Mouse (Mus musculus) heart, embryonic 10.5 days (tissue): ENCODE data around the gene Dyrk1a. TPM values are rescaled to one million over a fixed set of nuclear protein-coding genes. Genes with fewer than 3 reads are reported as not detected.

Source experiments
- DNase-seq: peaks from one replicate; pipeline ENCODE4 v3.0.0-alpha.2; 2017; ENCODE audit warnings: low spot score
- H3K27ac ChIP-seq: fragments of 300-500 bp; sonication (generic); 2 replicates; pipeline ENCODE4 v1.5.1; 2016; ENCODE audit warnings: mild to moderate bottlenecking
- H3K27me3 ChIP-seq: fragments of 300-500 bp; sonication (generic); 2 replicates; pipeline ENCODE4 v1.6.1; 2016; ENCODE audit warnings: mild to moderate bottlenecking; ENCODE audit not compliant: poor library complexity, insufficient read depth, severe bottlenecking
- H3K36me3 ChIP-seq: fragments of 300-500 bp; sonication (generic); 2 replicates; pipeline ENCODE4 v1.6.1; 2016; ENCODE audit warnings: mild to moderate bottlenecking, moderate library complexity
- H3K4me1 ChIP-seq: fragments of 300-500 bp; sonication (generic); 2 replicates; pipeline ENCODE4 v1.6.1; 2016; ENCODE audit warnings: mild to moderate bottlenecking
- H3K4me3 ChIP-seq: fragments of 300-500 bp; sonication (generic); 2 replicates; pipeline ENCODE4 v1.5.1; 2016; ENCODE audit warnings: mild to moderate bottlenecking, moderate library complexity
- H3K9me3 ChIP-seq: fragments of 300-500 bp; sonication (generic); 2 replicates; pipeline ENCODE4 v1.6.1; 2016; ENCODE audit warnings: mild to moderate bottlenecking, moderate library complexity
- WGBS: fragments of 180-500 bp; shearing (Covaris S2); methylation state at CpG from one replicate; pipeline ENCODE4 v1.1.7; 2016; 5-methylcytosine and 5-hydroxymethylcytosine counted together
- polyA plus RNA-seq: library from polyadenylated mRNA; unstranded; fragments of >200 nt; fragmentation: Nextera tagmentation; extraction: Ambion mirVana; gene quantifications from 2 replicates; pipeline ENCODE4 v1.2.1, GENCODE M21; 2016

The Dyrk1a gene
- polyA plus RNA-seq, 1 experiment from 2014 or later = 8.1 TPM

GRCm38 (mm10) chr16:94633012-94633411 is 63.2 kb downstream of the Dyrk1a start:
- Histone ChIP-seq H3K4me1 (peaks cover 34% of the 10 kb centered on the region), H3K27me3 (no peaks in the 10 kb centered on the region), H3K4me3 (no peak overlapping the region), H3K36me3 (no peaks in the 10 kb centered on the region), H3K27ac (0 out of 2 replicates have a peak overlapping the region, but pooled peaks have one; percentile 2), H3K9me3 (no peaks in the 10 kb centered on the region)
- DNase-seq = peak; percentile 61
- 75% methylated on average over 6 of the region's 6 CpGs for WGBS

GRCm38 (mm10) chr16:94637423-94637822 is 67.6 kb downstream of the Dyrk1a start:
- Histone ChIP-seq H3K36me3 (peaks cover 15% of the 10 kb centered on the region; the same call in 1 of the 2 replicates), H3K27me3 (no peaks in the 10 kb centered on the region), H3K4me3 (no peak overlapping the region), H3K27ac (no peak overlapping the region), H3K4me1 (peaks cover 16% of the 10 kb centered on the region), H3K9me3 (no peaks in the 10 kb centered on the region)
- DNase-seq = no peak
- 77% methylated on average over 10 of the region's 10 CpGs for WGBS

- Histone ChIP-seq H3K4me3 (no peak overlapping the region), H3K9me3 (no peaks in the 10 kb centered on the region), H3K27ac (no peak overlapping the region), H3K27me3 (no peaks in the 10 kb centered on the region), H3K4me1 (peaks cover 10% of the 10 kb centered on the region), H3K36me3 (peaks cover 15% of the 10 kb centered on the region; the same call in 1 of the 2 replicates)
- no peak for DNase-seq
- WGBS = 93% methylated on average over 2 of the region's 2 CpGs
Measured at GRCm38 (mm10) chr16:94641799-94642198, 72.0 kb downstream of the Dyrk1a start.

GRCm38 (mm10) chr16:94647153-94647552 is 77.3 kb downstream of the Dyrk1a start:
- H3K4me3 ChIP-seq = no peak overlapping the region
- no peak for DNase-seq
- WGBS = 62% methylated on average over 5 of the region's 5 CpGs
- H3K4me1 ChIP-seq = peaks cover 41% of the 10 kb centered on the region
- no peaks in the 10 kb centered on the region for H3K9me3 ChIP-seq
- H3K27me3 ChIP-seq = no peaks in the 10 kb centered on the region
- no peak overlapping the region for H3K27ac ChIP-seq
- 0 out of 2 replicates have a peak, but pooled peaks cover under 1% of the 10 kb centered on the region for H3K36me3 ChIP-seq

GRCm38 (mm10) chr16:94647925-94648324 is 78.1 kb downstream of the Dyrk1a start:
- DNase-seq = no peak
- H3K27ac ChIP-seq = no peak overlapping the region
- H3K36me3 ChIP-seq = no peaks in the 10 kb centered on the region
- WGBS = 81% methylated on average over 2 of the region's 2 CpGs
- no peaks in the 10 kb centered on the region for H3K27me3 ChIP-seq
- H3K4me3 ChIP-seq = no peak overlapping the region
- H3K9me3 ChIP-seq = no peaks in the 10 kb centered on the region
- peaks cover 45% of the 10 kb centered on the region for H3K4me1 ChIP-seq

- WGBS = 75% methylated on average over 3 of the region's 3 CpGs
- Histone ChIP-seq H3K4me1 (peaks cover 51% of the 10 kb centered on the region), H3K36me3 (no peaks in the 10 kb centered on the region), H3K9me3 (no peaks in the 10 kb centered on the region), H3K27me3 (no peaks in the 10 kb centered on the region), H3K27ac (no peak overlapping the region), H3K4me3 (no peak overlapping the region)
- no peak for DNase-seq
Measured at GRCm38 (mm10) chr16:94649861-94650260, 80.1 kb downstream of the Dyrk1a start.

GRCm38 (mm10) chr16:94652091-94652713 is 82.4 kb downstream of the Dyrk1a start:
- Histone ChIP-seq H3K27me3 (no peaks in the 10 kb centered on the region), H3K4me3 (no peak overlapping the region), H3K36me3 (no peaks in the 10 kb centered on the region), H3K9me3 (no peaks in the 10 kb centered on the region), H3K27ac (no peak overlapping the region), H3K4me1 (peaks cover 53% of the 10 kb centered on the region)
- DNase-seq = no peak
- 76% methylated on average over 4 of the region's 4 CpGs for WGBS

- Histone ChIP-seq H3K4me1 (peaks cover 32% of the 10 kb centered on the region), H3K9me3 (no peaks in the 10 kb centered on the region), H3K27me3 (no peaks in the 10 kb centered on the region), H3K4me3 (no peak overlapping the region), H3K36me3 (peaks cover 2% of the 10 kb centered on the region), H3K27ac (no peak overlapping the region)
- WGBS = 73% methylated on average over 6 of the region's 6 CpGs
- DNase-seq = no peak
Measured at GRCm38 (mm10) chr16:94655083-94655482, 85.3 kb downstream of the Dyrk1a start.

- DNase-seq = no peak
- Histone ChIP-seq H3K4me1 (peaks cover 30% of the 10 kb centered on the region), H3K4me3 (no peak overlapping the region), H3K36me3 (peaks cover 7% of the 10 kb centered on the region), H3K9me3 (no peaks in the 10 kb centered on the region), H3K27me3 (no peaks in the 10 kb centered on the region), H3K27ac (peak overlapping the region; percentile 32; the same call in 1 of the 2 replicates)
- 62% methylated on average over 7 of the region's 7 CpGs for WGBS
Measured at GRCm38 (mm10) chr16:94656891-94657290, 87.1 kb downstream of the Dyrk1a start.

- H3K36me3 ChIP-seq = peaks cover 8% of the 10 kb centered on the region
- no peak overlapping the region for H3K4me3 ChIP-seq
- 91% methylated on average over 7 of the region's 7 CpGs for WGBS
- H3K4me1 ChIP-seq = peaks cover 17% of the 10 kb centered on the region
- no peak for DNase-seq
- H3K27ac ChIP-seq = no peak overlapping the region
- H3K27me3 ChIP-seq = no peaks in the 10 kb centered on the region
- H3K9me3 ChIP-seq = no peaks in the 10 kb centered on the region
Measured at GRCm38 (mm10) chr16:94659394-94659793, 89.6 kb downstream of the Dyrk1a start.

GRCm38 (mm10) chr16:94660221-94660620 is 90.4 kb downstream of the Dyrk1a start:
- peaks cover 13% of the 10 kb centered on the region for H3K36me3 ChIP-seq
- no peaks in the 10 kb centered on the region for H3K9me3 ChIP-seq
- no peak overlapping the region for H3K4me3 ChIP-seq
- H3K4me1 ChIP-seq = peaks cover 17% of the 10 kb centered on the region
- no peak overlapping the region for H3K27ac ChIP-seq
- 91% methylated on average over 8 of the region's 8 CpGs for WGBS
- DNase-seq = no peak
- H3K27me3 ChIP-seq = no peaks in the 10 kb centered on the region

- peaks cover 70% of the 10 kb centered on the region for H3K36me3 ChIP-seq
- H3K27ac ChIP-seq = no peak overlapping the region
- 90% methylated on average over 4 of the region's 4 CpGs for WGBS
- no peak overlapping the region for H3K4me3 ChIP-seq
- H3K27me3 ChIP-seq = no peaks in the 10 kb centered on the region
- DNase-seq = no peak
- H3K4me1 ChIP-seq = no peaks in the 10 kb centered on the region
- H3K9me3 ChIP-seq = no peaks in the 10 kb centered on the region
Measured at GRCm38 (mm10) chr16:94667557-94667956, 97.7 kb downstream of the Dyrk1a start.

- no peak for DNase-seq
- Histone ChIP-seq H3K27me3 (no peaks in the 10 kb centered on the region), H3K4me3 (no peak overlapping the region), H3K27ac (no peak overlapping the region), H3K9me3 (no peaks in the 10 kb centered on the region), H3K4me1 (no peaks in the 10 kb centered on the region), H3K36me3 (peaks cover 85% of the 10 kb centered on the region)
- WGBS = 93% methylated on average over 9 of the region's 9 CpGs
Measured at GRCm38 (mm10) chr16:94671313-94671712, 101.5 kb downstream of the Dyrk1a start.

GRCm38 (mm10) chr16:94680924-94681323 is 111.1 kb downstream of the Dyrk1a start:
- Histone ChIP-seq H3K27me3 (no peaks in the 10 kb centered on the region), H3K36me3 (peaks cover 52% of the 10 kb centered on the region), H3K9me3 (no peaks in the 10 kb centered on the region), H3K4me3 (no peak overlapping the region), H3K4me1 (peaks cover 9% of the 10 kb centered on the region), H3K27ac (no peak overlapping the region)
- DNase-seq = no peak
- 77% methylated on average over 4 of the region's 4 CpGs for WGBS
